8 mouse cellular contexts compared by ENCODE assay signal in the genomic region with DNA sequence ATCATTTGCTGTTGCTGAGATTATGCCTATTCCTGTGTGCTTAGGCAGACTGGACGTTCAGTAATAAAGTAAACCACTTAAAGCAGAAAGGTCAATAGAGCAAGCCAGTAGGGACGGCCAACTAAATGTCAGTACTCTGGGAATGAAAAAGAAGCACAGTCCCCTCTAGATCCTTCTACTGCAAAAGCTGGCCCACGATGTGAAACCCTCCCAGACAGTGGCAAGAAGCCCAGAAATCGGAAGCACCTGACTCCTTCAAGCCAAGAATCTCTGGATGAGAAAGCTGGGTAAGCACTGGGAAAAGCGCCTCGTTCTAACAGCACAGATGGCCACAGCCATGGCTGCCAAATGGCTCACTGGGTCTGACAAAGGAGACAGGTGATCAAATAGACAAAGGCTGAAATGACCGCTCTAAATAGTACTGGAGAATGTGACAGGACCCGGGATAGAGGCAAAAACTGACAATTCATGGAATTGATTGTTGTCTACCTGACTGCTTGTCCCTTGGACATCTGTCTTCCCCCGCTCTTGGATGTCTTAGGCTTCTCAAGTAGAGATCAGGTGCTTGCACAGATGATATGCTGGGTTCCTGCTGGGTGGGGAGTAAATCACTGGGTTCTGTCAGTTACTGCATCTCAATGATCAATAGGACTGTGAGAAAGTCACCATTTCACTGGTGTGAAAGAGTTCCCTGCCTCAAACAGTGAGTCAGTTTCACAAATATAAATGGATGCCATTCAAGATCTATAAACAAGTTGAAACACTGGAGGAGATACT.
DNase-seq lines count a peak whose midpoint lies in the region; ATAC-seq and TF ChIP-seq lines count a peak whose summit lies in the region.

No protein-coding gene starts in this region.

- no peaks in the 10 kb centered on the region for H3K9me3 ChIP-seq in intestine, embryonic 14.5 days (ENCODE audit: control insufficient read depth, low read length)
- H3K9me3 ChIP-seq in intestine, postnatal 0 days (ENCODE audit: control insufficient read depth), result no peaks in the 10 kb centered on the region

- H3K4me1 ChIP-seq in intestine, embryonic 14.5 days (replicated peaks; ENCODE audit: control insufficient read depth, insufficient read depth, low read length), result peaks cover 4% of the 10 kb centered on the region; the same call in 1 of the 2 replicates
- no peaks in the 10 kb centered on the region for H3K4me1 ChIP-seq in intestine, postnatal 0 days (replicated peaks; ENCODE audit: control insufficient read depth, insufficient read depth, low read length)

- no peaks in the 10 kb centered on the region for H3K36me3 ChIP-seq in intestine, embryonic 14.5 days (ENCODE audit: control insufficient read depth, insufficient read depth, low read length)
- no peaks in the 10 kb centered on the region for H3K36me3 ChIP-seq in intestine, postnatal 0 days (ENCODE audit: control insufficient read depth, insufficient read depth)

- no peak overlapping the region for H3K4me2 ChIP-seq in intestine, embryonic 14.5 days (ENCODE audit: low read length)
- no peak overlapping the region for H3K4me2 ChIP-seq in intestine, postnatal 0 days (replicated peaks; ENCODE audit: low read depth)

- no peak overlapping the region for H3K4me3 ChIP-seq in intestine, embryonic 14.5 days (ENCODE audit: low read depth, low read length)
- H3K4me3 ChIP-seq in intestine, postnatal 0 days (ENCODE audit: low read depth, low read length), result no peak overlapping the region
- H3K4me3 ChIP-seq in left cerebral cortex, adult 2 months, result no peak overlapping the region

- no peaks in the 10 kb centered on the region for H3K27me3 ChIP-seq in intestine, embryonic 14.5 days (replicated peaks; ENCODE audit: control insufficient read depth, insufficient read depth, low read length)
- no peaks in the 10 kb centered on the region for H3K27me3 ChIP-seq in intestine, postnatal 0 days (replicated peaks; ENCODE audit: control insufficient read depth, insufficient read depth, low read length)

- WGBS in intestine, embryonic 14.5 days, result 41% methylated on average over 9 of the region's 9 CpGs
- WGBS in intestine, postnatal 0 days, result 58% methylated on average over 9 of the region's 9 CpGs

- TF ChIP-seq CTCF in intestine, postnatal 0 days (IDR thresholded peaks at IDR 0.05; ENCODE audit: low read depth), result no peak
- no peak for TF ChIP-seq CTCF in left cerebral cortex, adult 2 months (IDR thresholded peaks at IDR 0.05)

- intact Hi-C loops in gastrocnemius, postnatal 14 days (cut with DNase I; ENCODE audit: low total_unique reads), result no loop called here
- intact Hi-C loops in left cerebral cortex, adult 2 months (cut with DNase I), result loop anchor here (5.0 kb wide), 1 partner anchor 223 kb away; no protein-coding TSS in a partner anchor

- DNase-seq in intestine, embryonic 14.5 days (ENCODE audit: low spot score), result peak; percentile 57
- peak; percentile 99 for DNase-seq in cerebellum, adult 9-10 months
- DNase-seq in gastrocnemius, postnatal 14 days, result peak; percentile 28
- DNase-seq in left cerebral cortex, adult 2 months (ENCODE audit: extremely low spot score in 1 of 2, low spot score in 2 of 2), result peak; percentile 30 to 70
- DNase-seq in skeletal muscle tissue, adult 2 months (ENCODE audit: low read depth, low spot score), result peak; percentile 52
- DNase-seq in Muller cell, postnatal 12 days (ENCODE audit: inconsistent ontology term), result no peak

- no peak overlapping the region for H3K9ac ChIP-seq in intestine, embryonic 14.5 days (ENCODE audit: low read length)
- no peak overlapping the region for H3K9ac ChIP-seq in intestine, postnatal 0 days (ENCODE audit: low read depth, low read length)

- H3K27ac ChIP-seq in intestine, embryonic 14.5 days (ENCODE audit: low read depth), result peak overlapping the region; percentile 52
- no peak overlapping the region for H3K27ac ChIP-seq in intestine, postnatal 0 days (ENCODE audit: low read depth, low read length)
- peak overlapping the region; percentile 77 for H3K27ac ChIP-seq in left cerebral cortex, adult 2 months

- peak; percentile 77 for ATAC-seq in intestine, embryonic 14.5 days (replicated peaks; ENCODE audit: low FRiP score, low TSS enrichment, low read depth)
- ATAC-seq in intestine, postnatal 0 days, result no peak
- no peak for ATAC-seq in erythroblast, adult 5-6 weeks (replicated peaks; ENCODE audit: low FRiP score, poor library complexity, severe bottlenecking)
